Mouse (Mus musculus) stomach, postnatal 0 days (tissue): ENCODE measurements around the gene Psors1c2. TPM values are rescaled to one million over a fixed set of nuclear protein-coding genes. Genes with fewer than 3 reads are reported as not detected.

Experiments used
- ATAC-seq: fragments of 200-750 bp; cut with Nextera tagmentation; 2 replicates; pipeline ENCODE4 v1.8.0; 2017; ENCODE audit not compliant: low FRiP score, low TSS enrichment
- DNase-seq: peaks from one replicate; pipeline ENCODE4 v3.0.0-alpha.2; 2016; ENCODE audit warnings: low spot score
- H3K27ac ChIP-seq: fragments of 300-500 bp; sonication (generic); replicated peaks from 2 replicates; pipeline ENCODE4 v1.5.1; 2014; ENCODE audit warnings: mild to moderate bottlenecking, control low read depth
- H3K27me3 ChIP-seq: fragments of 300-500 bp; sonication (generic); 2 replicates; pipeline ENCODE4 v1.6.1; 2014; ENCODE audit warnings: low read length; ENCODE audit not compliant: control insufficient read depth, insufficient read depth
- H3K36me3 ChIP-seq: fragments of 300-500 bp; sonication (generic); 2 replicates; pipeline ENCODE4 v1.6.1; 2014; ENCODE audit warnings: low read length, mixed read lengths; ENCODE audit not compliant: control insufficient read depth, insufficient read depth
- H3K4me1 ChIP-seq: fragments of 300-500 bp; sonication (generic); replicated peaks from 2 replicates; pipeline ENCODE4 v1.6.1; 2014; ENCODE audit warnings: antibody characterized with exemption; ENCODE audit not compliant: control insufficient read depth, insufficient read depth
- H3K4me2 ChIP-seq: fragments of 300-500 bp; sonication (generic); replicated peaks from 2 replicates; pipeline ENCODE4 v1.6.1; 2014; ENCODE audit warnings: low read depth, mild to moderate bottlenecking, control low read depth, moderate library complexity
- H3K4me3 ChIP-seq: fragments of 300-500 bp; sonication (generic); 2 replicates; pipeline ENCODE4 v1.5.1; 2014; ENCODE audit warnings: low read depth, low read length, control low read depth
- H3K9ac ChIP-seq: fragments of 300-500 bp; sonication (generic); 2 replicates; pipeline ENCODE4 v1.6.1; 2014; ENCODE audit warnings: mild to moderate bottlenecking, low read length, control low read depth, mixed read lengths
- H3K9me3 ChIP-seq: fragments of 300-500 bp; sonication (generic); 2 replicates; pipeline ENCODE4 v1.6.1; 2016; ENCODE audit warnings: low read length; ENCODE audit not compliant: control insufficient read depth
- CTCF ChIP-seq: IDR thresholded peaks from 2 replicates; pipeline ENCODE4 v1.5.1; 2016; ENCODE audit warnings: antibody characterized with exemption, low read depth, mild to moderate bottlenecking, moderate library complexity
- EP300 ChIP-seq: optimal IDR thresholded peaks from 2 replicates; pipeline ENCODE3; 2016; ENCODE audit warnings: antibody characterized with exemption
- WGBS: fragments of 180-500 bp; shearing (Covaris S2); extraction: QIAGEN DNeasy Blood & Tissue Kit; methylation state at CpG from one replicate; pipeline ENCODE4 v1.1.7; 2014; 5-methylcytosine and 5-hydroxymethylcytosine counted together
- polyA plus RNA-seq: library from polyadenylated mRNA; unstranded; fragments of >200 nt; fragmentation: Nextera tagmentation; extraction: Ambion mirVana; gene quantifications from 2 replicates; pipeline ENCODE4 v1.2.1, GENCODE M21; 2015

The Psors1c2 gene
- polyA plus RNA-seq, 1 experiment from 2014 or later, result 66.8 TPM

DNA sequence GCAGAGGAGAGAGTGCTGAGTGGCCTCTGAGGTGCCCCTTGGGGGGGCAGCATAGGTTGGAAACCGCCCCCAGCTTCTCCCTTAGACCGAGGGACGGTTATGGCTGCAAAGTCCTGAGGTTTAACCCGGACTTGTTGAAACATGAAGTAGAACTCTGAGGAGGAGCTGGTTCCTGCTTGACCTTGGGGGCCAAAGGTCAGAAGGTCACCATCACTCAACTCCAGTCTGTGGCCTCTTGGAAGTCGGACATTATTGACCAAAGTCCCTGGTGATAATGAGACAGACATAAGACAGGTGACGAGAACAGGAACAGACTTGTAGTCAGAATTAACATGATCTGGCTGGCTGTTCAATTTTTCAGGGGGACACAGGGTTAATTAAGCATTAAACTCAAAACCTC is 18.2 kb upstream of the Psors1c2 start:
- H3K4me2 ChIP-seq, result peak overlapping the region; percentile 85
- DNase-seq, result no peak
- H3K27me3 ChIP-seq, result no peaks in the 10 kb centered on the region
- peaks cover 7% of the 10 kb centered on the region; the same call in 1 of the 2 replicates for H3K4me1 ChIP-seq
- no peak for ATAC-seq
- H3K36me3 ChIP-seq, result no peaks in the 10 kb centered on the region
- peak overlapping the region; percentile 48; the same call in 1 of the 2 replicates for H3K9ac ChIP-seq
- peak overlapping the region; percentile 62; the same call in 1 of the 2 replicates for H3K4me3 ChIP-seq
- TF ChIP-seq CTCF (no peak), EP300 (no peak)
- H3K27ac ChIP-seq, result no peak overlapping the region
- 42% methylated on average over 6 of the region's 6 CpGs for WGBS
- H3K9me3 ChIP-seq, result no peaks in the 10 kb centered on the region

DNA sequence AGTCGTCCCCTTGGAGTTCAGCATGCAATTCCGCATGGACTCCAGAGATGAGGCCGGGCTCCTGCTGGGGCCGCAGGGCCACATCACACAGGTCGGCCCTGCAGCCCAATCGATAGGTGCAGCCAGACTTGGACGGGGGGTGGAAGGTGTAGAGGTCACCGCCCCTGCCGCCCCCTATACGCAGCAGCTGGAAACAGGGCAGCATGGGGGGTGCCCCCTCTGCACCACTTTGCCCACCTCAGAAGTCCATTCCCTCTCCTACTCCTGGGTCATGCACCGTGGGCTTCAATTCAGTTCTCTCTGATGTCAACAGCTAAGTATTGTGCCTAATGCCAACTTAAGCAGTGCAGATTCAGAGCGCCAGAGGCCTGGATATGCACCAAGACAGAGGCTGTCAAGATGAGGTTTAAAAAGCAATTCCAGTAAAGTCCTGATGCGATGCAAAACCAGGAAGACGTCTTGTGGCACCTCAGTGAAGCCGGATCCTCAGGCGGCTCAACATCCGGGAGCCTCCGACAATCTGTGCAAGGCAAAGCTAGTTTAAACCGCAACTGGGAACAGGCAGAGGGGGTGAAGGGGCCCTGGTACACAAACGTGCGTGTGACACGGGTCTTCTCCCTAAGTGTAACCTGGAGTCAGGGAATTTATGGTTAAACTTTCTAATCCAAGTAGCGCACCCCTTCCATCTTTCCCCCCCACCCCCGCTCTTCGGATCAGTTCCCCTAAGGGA is 16.9 kb upstream of the Psors1c2 start:
- ATAC-seq (peak; percentile 25; the same call in 1 of the 2 replicates), DNase-seq (peak; percentile 66)
- Histone ChIP-seq H3K27me3 (no peaks in the 10 kb centered on the region), H3K4me3 (peak overlapping the region; percentile 62), H3K4me1 (peaks cover 7% of the 10 kb centered on the region; the same call in 1 of the 2 replicates), H3K4me2 (peak overlapping the region; percentile 85), H3K9ac (peak overlapping the region; percentile 64), H3K36me3 (no peaks in the 10 kb centered on the region), H3K9me3 (no peaks in the 10 kb centered on the region), H3K27ac (peak overlapping the region; percentile 61)
- TF ChIP-seq CTCF, result no peak
- no peak for TF ChIP-seq EP300
- 4% methylated on average over 25 of the region's 25 CpGs for WGBS

DNA sequence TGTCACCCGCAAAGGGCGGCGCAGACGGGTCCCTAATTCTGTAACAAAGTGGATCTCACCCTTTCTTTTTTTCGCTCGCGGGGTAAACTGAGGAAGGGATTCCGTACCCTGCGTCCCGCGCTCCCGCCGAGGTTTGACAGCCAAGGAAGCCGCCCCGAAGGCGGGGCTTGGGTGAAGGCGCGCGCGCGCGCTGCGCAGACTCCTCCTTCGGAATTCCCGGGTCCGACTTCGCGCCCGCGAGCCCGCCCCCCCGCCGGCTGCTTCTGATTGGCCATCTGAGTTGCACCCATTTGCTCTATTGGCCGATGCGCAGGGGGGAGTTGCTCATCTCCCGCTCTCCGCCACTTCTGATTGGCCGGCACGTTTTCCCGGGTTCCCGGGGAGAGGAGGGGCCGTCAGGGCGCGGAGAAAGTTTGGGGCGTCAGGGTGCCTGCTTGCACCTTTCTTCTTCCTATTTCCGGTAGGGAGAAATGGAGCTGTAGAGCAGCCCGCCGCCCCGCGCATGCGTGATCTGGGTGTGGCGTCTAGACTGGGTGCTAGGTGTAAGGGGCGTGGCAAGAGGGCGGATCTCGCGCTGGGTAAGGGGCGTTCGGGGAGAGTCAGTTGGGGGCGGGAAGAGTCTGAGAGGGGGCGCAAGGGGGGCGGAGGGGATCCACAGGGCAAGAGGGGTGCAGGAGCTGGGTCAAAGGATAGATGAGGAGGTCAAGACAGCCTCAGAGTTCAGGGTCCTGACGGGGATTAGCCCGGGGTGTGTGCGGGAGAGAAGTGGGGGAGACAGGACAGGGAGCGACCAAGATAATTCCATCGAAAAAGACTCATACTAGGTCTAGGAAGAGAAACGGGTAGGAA is 16.1 kb upstream of the Psors1c2 start, which contains the start of the genes Tcf19 and Cchcr1:
TSS of gene Tcf19 (minus strand) at position 173 of the 849 bp plus-strand sequence.
TSS of gene Cchcr1 (plus strand) at position 449 of the 849 bp plus-strand sequence.
- ATAC-seq (peak; percentile 97), DNase-seq (peak; percentile 99)
- no peaks in the 10 kb centered on the region for H3K27me3 ChIP-seq
- peak within 1 kb of the TSS; percentile 64 for H3K9ac ChIP-seq
- under 1% methylated on average over 61 of the region's 67 CpGs for WGBS
- H3K27ac ChIP-seq, result peak within 1 kb of the TSS; percentile 61
- no peaks in the 10 kb centered on the region for H3K9me3 ChIP-seq
- TF ChIP-seq EP300, result peak; percentile 95
- no peak for TF ChIP-seq CTCF
- H3K4me2 ChIP-seq, result peak within 1 kb of the TSS; percentile 85
- peaks cover 7% of the 10 kb centered on the region; the same call in 1 of the 2 replicates for H3K4me1 ChIP-seq
- H3K36me3 ChIP-seq, result no peaks in the 10 kb centered on the region
- H3K4me3 ChIP-seq, result peak within 1 kb of the TSS; percentile 62

DNA sequence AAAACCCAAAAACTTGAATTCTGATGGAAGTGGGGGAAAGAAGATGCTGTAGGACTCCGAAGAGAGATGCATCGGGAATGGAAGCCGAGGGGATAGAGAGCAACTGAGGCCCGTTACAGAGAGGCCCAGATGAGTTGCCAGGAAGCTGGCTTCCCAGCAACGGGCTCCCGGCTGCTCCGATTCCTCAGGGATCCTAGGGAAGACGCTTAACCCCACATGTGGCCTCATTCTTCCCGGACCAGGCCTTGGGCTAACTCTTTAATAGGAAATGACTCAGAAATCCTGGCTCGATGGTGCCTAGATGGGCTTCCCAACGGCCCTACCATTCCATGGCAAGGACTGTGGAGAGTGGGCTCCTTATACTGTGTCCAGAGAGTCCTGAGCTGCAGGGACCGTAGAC is 15.5 kb upstream of the Psors1c2 start:
- peak overlapping the region; percentile 60 for H3K9ac ChIP-seq
- DNase-seq, result peak; percentile 36
- peaks cover 7% of the 10 kb centered on the region; the same call in 1 of the 2 replicates for H3K4me1 ChIP-seq
- no peak for ATAC-seq
- peak overlapping the region; percentile 85 for H3K4me2 ChIP-seq
- WGBS, result 3% methylated on average over 12 of the region's 12 CpGs
- H3K4me3 ChIP-seq, result peak overlapping the region; percentile 62
- no peaks in the 10 kb centered on the region for H3K27me3 ChIP-seq
- no peaks in the 10 kb centered on the region for H3K36me3 ChIP-seq
- TF ChIP-seq EP300 (no peak), CTCF (no peak)
- H3K9me3 ChIP-seq, result no peaks in the 10 kb centered on the region
- H3K27ac ChIP-seq, result peak overlapping the region; percentile 53

DNA sequence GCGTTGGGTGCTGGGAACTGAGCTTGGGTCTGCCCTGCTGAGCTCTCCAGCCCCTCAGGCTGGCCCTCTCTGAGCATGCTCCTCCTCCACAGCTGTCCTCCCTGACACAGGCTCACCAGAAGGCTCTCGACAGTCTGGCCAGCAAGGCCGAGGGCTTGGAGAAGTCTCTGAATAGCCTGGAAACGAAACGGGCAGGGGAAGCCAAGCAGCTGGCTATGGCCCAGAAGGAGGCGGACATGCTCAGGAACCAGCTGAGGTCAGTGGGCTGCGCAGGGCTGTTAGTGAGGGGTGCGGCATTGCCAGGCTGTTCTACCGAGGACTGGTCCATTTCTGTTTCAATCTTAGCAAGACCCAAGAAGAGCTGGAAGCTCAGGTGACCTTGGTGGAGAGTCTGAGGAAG is 8.6 kb upstream of the Psors1c2 start:
- 83% methylated on average over 9 of the region's 9 CpGs for WGBS
- Histone ChIP-seq H3K4me3 (no peak overlapping the region), H3K4me2 (no peak overlapping the region), H3K9ac (no peak overlapping the region), H3K27me3 (no peaks in the 10 kb centered on the region), H3K4me1 (no peaks in the 10 kb centered on the region), H3K27ac (no peak overlapping the region), H3K9me3 (no peaks in the 10 kb centered on the region), H3K36me3 (peaks cover 10% of the 10 kb centered on the region; the same call in 1 of the 2 replicates)
- ATAC-seq, result no peak
- DNase-seq, result no peak
- TF ChIP-seq CTCF, result no peak
- no peak for TF ChIP-seq EP300
